Mouse (Mus musculus) midbrain, postnatal 0 days (tissue): Measurements from ENCODE around the gene Dgat2. TPM values are rescaled to one million over a fixed set of nuclear protein-coding genes. Genes with fewer than 3 reads are reported as not detected.

Source experiments
- ATAC-seq: fragments of 200-750 bp; cut with Nextera tagmentation; 2 replicates; pipeline ENCODE4 v1.8.0; 2017; ENCODE audit warnings: moderate number of reproducible peaks, mild to moderate bottlenecking, moderate TSS enrichment, moderate library complexity; ENCODE audit not compliant: low FRiP score
- DNase-seq: peaks from one replicate; pipeline ENCODE4 v3.0.0-alpha.2; 2015; ENCODE audit warnings: low spot score
- H3K27ac ChIP-seq: fragments of 300-500 bp; sonication (generic); 2 replicates; pipeline ENCODE4 v1.5.1; 2014; ENCODE audit warnings: low read depth, mild to moderate bottlenecking, low read length, mixed read lengths
- H3K27me3 ChIP-seq: fragments of 300-500 bp; sonication (generic); 2 replicates; pipeline ENCODE4 v1.6.1; 2014; ENCODE audit warnings: low read length, control low read depth, mixed read lengths; ENCODE audit not compliant: insufficient read depth
- H3K36me3 ChIP-seq: fragments of 300-500 bp; sonication (generic); 2 replicates; pipeline ENCODE4 v1.6.1; 2014; ENCODE audit warnings: low read length, control low read depth, mixed read lengths; ENCODE audit not compliant: insufficient read depth
- H3K4me1 ChIP-seq: fragments of 300-500 bp; sonication (generic); 2 replicates; pipeline ENCODE4 v1.6.1; 2014; ENCODE audit warnings: mild to moderate bottlenecking, control low read depth, antibody characterized with exemption, low read length, mixed read lengths; ENCODE audit not compliant: insufficient read depth
- H3K4me2 ChIP-seq: fragments of 300-500 bp; sonication (generic); 2 replicates; pipeline ENCODE4 v1.6.1; 2014; ENCODE audit warnings: low read depth, mild to moderate bottlenecking, low read length, mixed read lengths; ENCODE audit not compliant: poor library complexity, severe bottlenecking
- H3K4me3 ChIP-seq: fragments of 300-500 bp; sonication (generic); 2 replicates; pipeline ENCODE4 v1.5.1; 2014; ENCODE audit warnings: low read depth, mild to moderate bottlenecking, low read length, moderate library complexity
- H3K9ac ChIP-seq: fragments of 300-500 bp; sonication (generic); replicated peaks from 2 replicates; pipeline ENCODE4 v1.6.1; 2014; ENCODE audit warnings: mild to moderate bottlenecking, low read length, moderate library complexity, mixed read lengths; ENCODE audit not compliant: poor library complexity, severe bottlenecking
- H3K9me3 ChIP-seq: fragments of 300-500 bp; sonication (generic); 2 replicates; pipeline ENCODE4 v1.6.1; 2016; ENCODE audit warnings: low read length, control low read depth
- CTCF ChIP-seq: IDR thresholded peaks from 2 replicates; pipeline ENCODE4 v1.5.1; 2016; ENCODE audit warnings: antibody characterized with exemption, mild to moderate bottlenecking
- WGBS: fragments of 180-500 bp; shearing (Covaris S2); extraction: QIAGEN DNeasy Blood & Tissue Kit; methylation state at CpG from one replicate; pipeline ENCODE4 v1.1.7; 2014; 5-methylcytosine and 5-hydroxymethylcytosine counted together
- polyA plus RNA-seq: library from polyadenylated mRNA; unstranded; fragments of >200 nt; fragmentation: Nextera tagmentation; extraction: Ambion mirVana; gene quantifications from 2 replicates; pipeline ENCODE4 v1.2.1, GENCODE M21; 2015
- total RNA-seq: library from RNA; depleted of rRNA; stranded (reverse); fragments of >200 nt; gene quantifications from 2 replicates; pipeline ENCODE4 v1.2.3, GENCODE M21; 2014

Gene Dgat2
- total and polyA plus RNA-seq, 2 experiments from 2014 or later: 33.1 to 34.5 TPM

GRCm38 (mm10) chr7:99213686-99214085 lies 31.2 kb upstream of the Dgat2 start:
- no peaks in the 10 kb centered on the region for H3K36me3 ChIP-seq
- TF ChIP-seq CTCF: no peak
- H3K9ac ChIP-seq: no peak overlapping the region
- DNase-seq: no peak
- H3K4me2 ChIP-seq: no peak overlapping the region
- no peak overlapping the region for H3K4me3 ChIP-seq
- no peak for ATAC-seq
- no peaks in the 10 kb centered on the region for H3K4me1 ChIP-seq
- H3K27ac ChIP-seq: no peak overlapping the region
- WGBS: 88% methylated on average over 2 of the region's 2 CpGs
- no peaks in the 10 kb centered on the region for H3K9me3 ChIP-seq
- no peaks in the 10 kb centered on the region for H3K27me3 ChIP-seq

GRCm38 (mm10) chr7:99213056-99213455 lies 30.5 kb upstream of the Dgat2 start:
- no peaks in the 10 kb centered on the region for H3K9me3 ChIP-seq

GRCm38 (mm10) chr7:99208704-99209103 lies 26.2 kb upstream of the Dgat2 start:
- H3K27me3 ChIP-seq: no peaks in the 10 kb centered on the region
- DNase-seq (no peak), ATAC-seq (no peak)
- H3K9ac ChIP-seq: no peak overlapping the region
- H3K4me1 ChIP-seq: no peaks in the 10 kb centered on the region
- H3K36me3 ChIP-seq: no peaks in the 10 kb centered on the region
- no peak overlapping the region for H3K4me3 ChIP-seq
- H3K9me3 ChIP-seq: no peaks in the 10 kb centered on the region
- H3K27ac ChIP-seq: no peak overlapping the region
- no peak overlapping the region for H3K4me2 ChIP-seq
- 98% methylated on average over 4 of the region's 4 CpGs for WGBS
- no peak for TF ChIP-seq CTCF

More at GRCm38 (mm10) chr7:99213056-99213455, 30.5 kb upstream of the Dgat2 start:
- Histone ChIP-seq H3K36me3 (no peaks in the 10 kb centered on the region), H3K27ac (no peak overlapping the region), H3K4me3 (no peak overlapping the region), H3K4me1 (no peaks in the 10 kb centered on the region), H3K27me3 (no peaks in the 10 kb centered on the region), H3K4me2 (no peak overlapping the region), H3K9ac (no peak overlapping the region)
- 85% methylated on average over 1 of the region's 1 CpGs for WGBS
- no peak for DNase-seq
- no peak for ATAC-seq
- TF ChIP-seq CTCF: no peak

DNA sequence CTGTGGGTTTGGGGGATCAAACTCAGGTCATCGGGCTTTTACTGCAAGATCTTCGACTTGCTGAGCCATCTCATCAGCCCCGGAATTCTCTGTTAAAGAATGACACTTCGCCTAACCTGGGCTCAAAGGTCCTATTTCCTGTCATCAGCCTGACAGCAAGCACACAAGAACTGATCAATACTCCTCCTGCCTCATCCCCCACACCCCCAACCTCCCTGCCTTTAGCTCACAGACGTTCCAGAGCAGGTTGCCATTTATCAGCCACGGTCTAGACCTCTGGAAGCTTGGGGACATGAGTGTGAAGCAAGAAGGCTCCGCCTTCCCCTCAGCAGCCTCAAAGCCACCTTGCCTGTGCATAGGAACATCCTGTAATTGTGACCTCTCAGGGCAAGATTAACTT lies 23.8 kb upstream of the Dgat2 start:
- H3K4me2 ChIP-seq: no peak overlapping the region
- WGBS: 85% methylated on average over 7 of the region's 7 CpGs
- H3K9me3 ChIP-seq: no peaks in the 10 kb centered on the region
- no peaks in the 10 kb centered on the region for H3K4me1 ChIP-seq
- no peaks in the 10 kb centered on the region for H3K27me3 ChIP-seq
- TF ChIP-seq CTCF: no peak
- DNase-seq: no peak
- no peak overlapping the region for H3K27ac ChIP-seq
- ATAC-seq: no peak
- H3K36me3 ChIP-seq: no peaks in the 10 kb centered on the region
- H3K9ac ChIP-seq: no peak overlapping the region
- H3K4me3 ChIP-seq: no peak overlapping the region

DNA sequence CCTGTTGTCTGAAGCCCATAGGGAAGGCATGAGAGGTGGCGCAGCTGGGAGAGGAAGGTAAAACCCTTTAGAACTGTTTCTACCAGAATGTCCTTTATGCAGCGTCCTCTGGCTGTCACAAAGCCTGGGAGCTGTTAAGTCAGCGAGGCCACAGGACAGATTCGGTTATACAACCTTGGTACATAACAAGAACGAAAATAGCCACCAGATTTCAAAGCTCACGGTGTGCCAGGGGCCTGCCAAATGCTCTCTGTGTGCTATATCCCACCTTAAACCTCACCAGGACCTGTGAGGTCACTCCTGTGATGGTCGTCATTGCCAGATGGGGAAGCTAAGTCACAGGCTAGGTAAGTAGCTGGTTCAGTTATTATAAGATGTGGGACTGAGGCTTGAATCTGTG lies 19.6 kb upstream of the Dgat2 start:
- no peak overlapping the region for H3K4me3 ChIP-seq

DNA sequence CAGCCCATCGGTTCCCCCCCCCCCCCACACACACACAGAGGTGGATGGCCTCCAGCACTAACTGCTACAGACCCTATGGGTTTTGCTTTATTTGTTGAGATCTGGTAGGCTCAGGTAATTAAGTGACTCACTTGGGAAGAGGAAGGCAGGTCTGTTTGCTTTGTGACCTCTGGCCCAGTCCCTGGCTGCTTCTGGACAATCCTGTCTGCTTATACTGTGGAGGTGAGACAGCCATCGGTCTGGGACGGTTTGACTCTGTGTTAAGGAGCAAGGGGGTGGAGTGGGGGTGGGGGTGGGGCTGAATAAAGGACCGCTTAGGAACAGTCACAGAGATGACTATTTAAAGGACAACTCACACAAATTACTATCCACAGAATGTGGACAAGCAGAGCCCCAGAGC lies 17.8 kb upstream of the Dgat2 start:
- Histone ChIP-seq H3K4me3 (no peak overlapping the region), H3K9me3 (no peaks in the 10 kb centered on the region), H3K9ac (no peak overlapping the region), H3K27ac (no peak overlapping the region), H3K27me3 (no peaks in the 10 kb centered on the region), H3K4me1 (no peaks in the 10 kb centered on the region), H3K4me2 (no peak overlapping the region), H3K36me3 (no peaks in the 10 kb centered on the region)
- TF ChIP-seq CTCF: no peak
- DNase-seq (no peak), ATAC-seq (no peak)
- WGBS: 55% methylated on average over 4 of the region's 4 CpGs

More for the DNA sequence above, 19.6 kb upstream of the Dgat2 start:
- WGBS: 86% methylated on average over 7 of the region's 7 CpGs
- H3K27ac ChIP-seq: no peak overlapping the region
- no peak for TF ChIP-seq CTCF
- H3K4me2 ChIP-seq: no peak overlapping the region
- no peaks in the 10 kb centered on the region for H3K27me3 ChIP-seq
- no peaks in the 10 kb centered on the region for H3K9me3 ChIP-seq
- no peaks in the 10 kb centered on the region for H3K4me1 ChIP-seq
- H3K36me3 ChIP-seq: no peaks in the 10 kb centered on the region
- H3K9ac ChIP-seq: no peak overlapping the region
- ATAC-seq (no peak), DNase-seq (no peak)
